Mouse (Mus musculus) myocyte (in vitro differentiated cells): ENCODE data around the gene Icam1.

Source experiments
- E2F4 ChIP-seq: IDR thresholded peaks from one replicate; pipeline ENCODE4 v1.6.1; 2011; ENCODE audit warnings: mild to moderate bottlenecking, control low read depth, moderate library complexity; ENCODE audit not compliant: insufficient read depth
- MAX ChIP-seq: IDR thresholded peaks from one replicate; pipeline ENCODE4 v1.6.1; 2011; ENCODE audit warnings: low read depth, mild to moderate bottlenecking, control low read depth
- MYOD1 ChIP-seq, 3 experiments: IDR thresholded peaks; one replicate each; pipeline ENCODE4 v1.6.1; 2011; ENCODE audit warnings: control low read depth in 2 of 3, low read depth in 2 of 3, mild to moderate bottlenecking in 2 of 3, moderate library complexity in 1 of 3; ENCODE audit not compliant: insufficient read length in 2 of 3, control insufficient read depth in 1 of 3
- MYOG ChIP-seq, 3 experiments: IDR thresholded peaks; one replicate each; pipeline ENCODE4 v1.6.1; 2011; ENCODE audit warnings: control low read depth in 2 of 3, low read depth in 2 of 3, mild to moderate bottlenecking in 2 of 3; ENCODE audit not compliant: insufficient read length in 2 of 3, control insufficient read depth in 1 of 3, insufficient read depth in 1 of 3
- POLR2A ChIP-seq: IDR thresholded peaks from one replicate; pipeline ENCODE4 v1.6.1; 2011; ENCODE audit warnings: low read depth, mild to moderate bottlenecking, control low read depth, moderate library complexity; ENCODE audit not compliant: insufficient read length
- SRF ChIP-seq: IDR thresholded peaks from one replicate; pipeline ENCODE4 v1.6.1; 2011; ENCODE audit warnings: low read depth; ENCODE audit not compliant: control insufficient read depth, insufficient read length
- USF1 ChIP-seq: IDR thresholded peaks from one replicate; pipeline ENCODE4 v1.6.1; 2011; ENCODE audit warnings: low read depth, mild to moderate bottlenecking, control low read depth, moderate library complexity

- TF ChIP-seq SRF = no peak
- TF ChIP-seq POLR2A = no peak
- TF ChIP-seq MAX = no peak
- no peak for TF ChIP-seq E2F4
- no peak for TF ChIP-seq MYOD1 (IDR thresholded peaks at IDR 0.05; ENCODE audit: control insufficient read depth in 1 of 3, insufficient read length in 2 of 3, low read depth in 2 of 3)
- TF ChIP-seq MYOG (IDR thresholded peaks at IDR 0.05; ENCODE audit: control insufficient read depth in 1 of 3, insufficient read depth in 1 of 3, insufficient read length in 2 of 3, low read depth in 2 of 3) = no peak
- no peak for TF ChIP-seq USF1
Measured at GRCm38 (mm10) chr9:21031896-21032351, 16.1 kb downstream of the Icam1 start, which contains the start of gene Icam5.
